Mouse (Mus musculus): Measurements from ENCODE around the gene Zwilch. TPM values are rescaled to one million over a fixed set of nuclear protein-coding genes. Genes with fewer than 3 reads are reported as not detected.
"Not testable (repeated sequence)": the region's sequence is repeated elsewhere in the genome, so short reads cannot be mapped to it uniquely, and the experiment has no call there.

Gene Zwilch
- total RNA-seq, 1 experiment: 99.2 TPM

DNA sequence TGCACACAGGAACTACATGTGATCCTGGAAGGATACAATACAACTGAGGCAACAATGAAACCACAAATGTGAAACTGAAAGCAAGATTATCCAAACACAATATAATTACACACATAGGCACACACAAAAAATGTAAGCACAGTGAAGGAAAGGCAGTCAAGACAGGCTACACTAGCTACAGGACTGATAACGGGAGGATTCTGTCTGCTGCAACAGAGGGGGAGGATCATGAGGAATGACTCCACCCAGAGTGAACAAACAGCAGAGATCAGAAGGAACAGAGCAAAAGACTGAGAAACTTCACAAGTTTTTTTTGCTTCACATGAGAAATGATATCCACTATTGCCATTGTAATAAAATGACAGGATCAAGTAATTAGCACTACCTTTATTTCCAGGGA, 16.3 kb downstream of the Zwilch start:
- Histone ChIP-seq H3K9me3 (ENCODE audit: control insufficient read depth, insufficient read depth, low read depth, low read length) (no peaks in the 10 kb centered on the region), H3K4me3 (ENCODE audit: insufficient read depth in 1 of 2, low read depth in 1 of 2, low read length in 2 of 2, poor library complexity in 1 of 2, severe bottlenecking in 1 of 2) (no peak overlapping the region), H3K4me1 (ENCODE audit: control insufficient read depth in 2 of 2, insufficient read depth in 2 of 2, low read length in 2 of 2, poor library complexity in 1 of 2) (no peaks in the 10 kb centered on the region), H3K9ac (ENCODE audit: insufficient read depth, low read depth, low read length, poor library complexity, severe bottlenecking) (no peak overlapping the region), H3K36me3 (ENCODE audit: control insufficient read depth, insufficient read depth, low read length, poor library complexity, severe bottlenecking) (peaks cover 35% of the 10 kb centered on the region), H3K27ac (ENCODE audit: insufficient read depth, low read depth, low read length, poor library complexity, severe bottlenecking) (no peak overlapping the region)
- TF ChIP-seq ZNF384 (IDR thresholded peaks at IDR 0.05; ENCODE audit: low read depth, low read length) (no peak), HCFC1 (IDR thresholded peaks at IDR 0.05; ENCODE audit: borderline replicate concordance, insufficient read depth, low read length) (no peak), MAFK (IDR thresholded peaks at IDR 0.05; ENCODE audit: insufficient read depth, low read depth, low read length) (no peak), ZC3H11A (IDR thresholded peaks at IDR 0.05; ENCODE audit: borderline replicate concordance, low read depth, low read length) (no peak), CHD2 (IDR thresholded peaks at IDR 0.05; ENCODE audit: low read depth, low read length) (no peak)
- no peak for DNase-seq (ENCODE audit: low read depth, low spot score)
- in situ Hi-C loops (cut with MboI; ENCODE audit: low sequenced_read_pairs in 2 of 2, unreplicated experiment in 2 of 2): no loop called here

GRCm38 (mm10) chr9:64139879-64140278, 33.0 kb downstream of the Zwilch start:
- Histone ChIP-seq H3K9me3 (ENCODE audit: control insufficient read depth, insufficient read depth, low read depth, low read length) (no peaks in the 10 kb centered on the region), H3K36me3 (ENCODE audit: control insufficient read depth, insufficient read depth, low read length, poor library complexity, severe bottlenecking) (peaks cover 30% of the 10 kb centered on the region), H3K27ac (ENCODE audit: insufficient read depth, low read depth, low read length, poor library complexity, severe bottlenecking) (no peak overlapping the region; the same call in 1 of the 2 replicates), H3K4me1 (ENCODE audit: control insufficient read depth in 2 of 2, insufficient read depth in 2 of 2, low read length in 2 of 2, poor library complexity in 1 of 2) (no peaks in the 10 kb centered on the region; a peak in 1 of 4 replicates), H3K9ac (ENCODE audit: insufficient read depth, low read depth, low read length, poor library complexity, severe bottlenecking) (0 out of 2 replicates have a peak overlapping the region, but pooled peaks have one; percentile 5), H3K4me3 (ENCODE audit: insufficient read depth in 1 of 2, low read depth in 1 of 2, low read length in 2 of 2, poor library complexity in 1 of 2, severe bottlenecking in 1 of 2) (no peak overlapping the region)
- in situ Hi-C loops (cut with MboI; ENCODE audit: low sequenced_read_pairs in 2 of 2, unreplicated experiment in 2 of 2): no loop called here
- DNase-seq (ENCODE audit: low read depth, low spot score): no peak
- TF ChIP-seq MAFK (IDR thresholded peaks at IDR 0.05; ENCODE audit: insufficient read depth, low read depth, low read length) (no peak), CHD2 (IDR thresholded peaks at IDR 0.05; ENCODE audit: low read depth, low read length) (no peak), ZC3H11A (IDR thresholded peaks at IDR 0.05; ENCODE audit: borderline replicate concordance, low read depth, low read length) (no peak), ZNF384 (IDR thresholded peaks at IDR 0.05; ENCODE audit: low read depth, low read length) (no peak), HCFC1 (IDR thresholded peaks at IDR 0.05; ENCODE audit: borderline replicate concordance, insufficient read depth, low read length) (no peak)

GRCm38 (mm10) chr9:64138896-64139295, 34.0 kb downstream of the Zwilch start:
- H3K4me3 ChIP-seq (ENCODE audit: insufficient read depth in 1 of 2, low read depth in 1 of 2, low read length in 2 of 2, poor library complexity in 1 of 2, severe bottlenecking in 1 of 2); H3K9me3 ChIP-seq (ENCODE audit: control insufficient read depth, insufficient read depth, low read depth, low read length); H3K27ac ChIP-seq (ENCODE audit: insufficient read depth, low read depth, low read length, poor library complexity, severe bottlenecking); H3K9ac ChIP-seq (ENCODE audit: insufficient read depth, low read depth, low read length, poor library complexity, severe bottlenecking); in situ Hi-C loops (cut with MboI; ENCODE audit: low sequenced_read_pairs in 2 of 2, unreplicated experiment in 2 of 2); H3K4me1 ChIP-seq (ENCODE audit: control insufficient read depth in 2 of 2, insufficient read depth in 2 of 2, low read length in 2 of 2, poor library complexity in 1 of 2): not testable (repeated sequence)
- DNase-seq (ENCODE audit: low read depth, low spot score): peak; percentile 39
- peaks cover 30% of the 10 kb centered on the region for H3K36me3 ChIP-seq (ENCODE audit: control insufficient read depth, insufficient read depth, low read length, poor library complexity, severe bottlenecking)

GRCm38 (mm10) chr9:64131623-64132022, 41.3 kb downstream of the Zwilch start:
- Histone ChIP-seq H3K36me3 (ENCODE audit: control insufficient read depth, insufficient read depth, low read length, poor library complexity, severe bottlenecking) (peaks cover 2% of the 10 kb centered on the region; the same call in 1 of the 2 replicates), H3K4me1 (ENCODE audit: control insufficient read depth in 2 of 2, insufficient read depth in 2 of 2, low read length in 2 of 2, poor library complexity in 1 of 2) (peaks cover 0 to 2% of the 10 kb centered on the region in 2 experiments; a peak in 1 of 4 replicates), H3K4me3 (ENCODE audit: insufficient read depth in 1 of 2, low read depth in 1 of 2, low read length in 2 of 2, poor library complexity in 1 of 2, severe bottlenecking in 1 of 2) (no peak overlapping the region), H3K9me3 (ENCODE audit: control insufficient read depth, insufficient read depth, low read depth, low read length) (no peaks in the 10 kb centered on the region), H3K9ac (ENCODE audit: insufficient read depth, low read depth, low read length, poor library complexity, severe bottlenecking) (no peak overlapping the region), H3K27ac (ENCODE audit: insufficient read depth, low read depth, low read length, poor library complexity, severe bottlenecking) (no peak overlapping the region)
- no peak for TF ChIP-seq CHD2 (IDR thresholded peaks at IDR 0.05; ENCODE audit: low read depth, low read length)
- no peak for TF ChIP-seq MAFK (IDR thresholded peaks at IDR 0.05; ENCODE audit: insufficient read depth, low read depth, low read length)
- TF ChIP-seq HCFC1 (IDR thresholded peaks at IDR 0.05; ENCODE audit: borderline replicate concordance, insufficient read depth, low read length): no peak
- DNase-seq (ENCODE audit: low read depth, low spot score): no peak
- in situ Hi-C loops (cut with MboI; ENCODE audit: low sequenced_read_pairs in 2 of 2, unreplicated experiment in 2 of 2): no loop called here

- H3K9ac ChIP-seq (ENCODE audit: insufficient read depth, low read depth, low read length, poor library complexity, severe bottlenecking): no peak overlapping the region
- H3K36me3 ChIP-seq (ENCODE audit: control insufficient read depth, insufficient read depth, low read length, poor library complexity, severe bottlenecking): no peaks in the 10 kb centered on the region
- in situ Hi-C loops (cut with MboI; ENCODE audit: low sequenced_read_pairs in 2 of 2, unreplicated experiment in 2 of 2): no loop called here
- no peaks in the 10 kb centered on the region for H3K9me3 ChIP-seq (ENCODE audit: control insufficient read depth, insufficient read depth, low read depth, low read length)
- peaks cover 6 to 26% of the 10 kb centered on the region in 2 experiments for H3K4me1 ChIP-seq (ENCODE audit: control insufficient read depth in 2 of 2, insufficient read depth in 2 of 2, low read length in 2 of 2, poor library complexity in 1 of 2)
- H3K27ac ChIP-seq (ENCODE audit: insufficient read depth, low read depth, low read length, poor library complexity, severe bottlenecking): no peak overlapping the region
- peak overlapping the region in 1 of 2 experiments; percentile 38; a peak in 1 of 4 replicates for H3K4me3 ChIP-seq (ENCODE audit: insufficient read depth in 1 of 2, low read depth in 1 of 2, low read length in 2 of 2, poor library complexity in 1 of 2, severe bottlenecking in 1 of 2)
- no peak for DNase-seq (ENCODE audit: low read depth, low spot score)
- TF ChIP-seq HCFC1 (IDR thresholded peaks at IDR 0.05; ENCODE audit: borderline replicate concordance, insufficient read depth, low read length): no peak
- TF ChIP-seq CHD2 (IDR thresholded peaks at IDR 0.05; ENCODE audit: low read depth, low read length): no peak
- no peak for TF ChIP-seq ZC3H11A (IDR thresholded peaks at IDR 0.05; ENCODE audit: borderline replicate concordance, low read depth, low read length)
Observed at GRCm38 (mm10) chr9:64126121-64126520, 46.8 kb downstream of the Zwilch start.
